Mouse (Mus musculus) intestine, embryonic 14.5 days (tissue): ENCODE measurements around the gene Ypel2. TPM values are rescaled to one million over a fixed set of nuclear protein-coding genes. Genes with fewer than 3 reads are reported as not detected.

Experiments used
- ATAC-seq: fragments of 200-750 bp; cut with Nextera tagmentation; replicated peaks from 2 replicates; pipeline ENCODE4 v1.8.0; 2017; ENCODE audit warnings: low read depth, moderate number of reproducible peaks, moderate TSS enrichment, moderate library complexity; ENCODE audit not compliant: low FRiP score, low TSS enrichment
- DNase-seq: peaks from one replicate; pipeline ENCODE4 v3.0.0-alpha.2; 2018; ENCODE audit warnings: low spot score
- H3K27ac ChIP-seq: fragments of 300-500 bp; sonication (generic); 2 replicates; pipeline ENCODE4 v1.5.1; 2014; ENCODE audit warnings: low read depth, mild to moderate bottlenecking, control low read depth
- H3K27me3 ChIP-seq: fragments of 300-500 bp; sonication (generic); replicated peaks from 2 replicates; pipeline ENCODE4 v1.6.1; 2014; ENCODE audit warnings: low read length, control low read depth; ENCODE audit not compliant: control insufficient read depth, insufficient read depth
- H3K36me3 ChIP-seq: fragments of 300-500 bp; sonication (generic); 2 replicates; pipeline ENCODE4 v1.6.1; 2014; ENCODE audit warnings: low read length, control low read depth; ENCODE audit not compliant: control insufficient read depth, insufficient read depth
- H3K4me1 ChIP-seq: fragments of 300-500 bp; sonication (generic); replicated peaks from 2 replicates; pipeline ENCODE4 v1.6.1; 2014; ENCODE audit warnings: low read length, control low read depth, mixed read lengths; ENCODE audit not compliant: control insufficient read depth, insufficient read depth
- H3K4me2 ChIP-seq: fragments of 300-500 bp; sonication (generic); 2 replicates; pipeline ENCODE4 v1.6.1; 2014; ENCODE audit warnings: low read length
- H3K4me3 ChIP-seq: fragments of 300-500 bp; sonication (generic); 2 replicates; pipeline ENCODE4 v1.5.1; 2014; ENCODE audit warnings: low read depth, low read length, control low read depth, mixed read lengths
- H3K9ac ChIP-seq: fragments of 300-500 bp; sonication (generic); 2 replicates; pipeline ENCODE4 v1.6.1; 2014; ENCODE audit warnings: mild to moderate bottlenecking, low read length
- H3K9me3 ChIP-seq: fragments of 300-500 bp; sonication (generic); 2 replicates; pipeline ENCODE4 v1.6.1; 2016; ENCODE audit warnings: low read length, control low read depth; ENCODE audit not compliant: control insufficient read depth
- WGBS: fragments of 180-500 bp; shearing (Covaris S2); extraction: QIAGEN DNeasy Blood & Tissue Kit; methylation state at CpG from one replicate; pipeline ENCODE4 v1.1.7; 2014; 5-methylcytosine and 5-hydroxymethylcytosine counted together
- polyA plus RNA-seq: library from polyadenylated mRNA; unstranded; fragments of >200 nt; fragmentation: Nextera tagmentation; extraction: Ambion mirVana; gene quantifications from 2 replicates; pipeline ENCODE4 v1.2.1, GENCODE M21; 2014

The Ypel2 gene
- polyA plus RNA-seq, 1 experiment from 2014 or later, result 5.9 TPM

GRCm38 (mm10) chr11:86971057-86971753, 22.3 kb downstream of the Ypel2 start:
- 74% methylated on average over 7 of the region's 7 CpGs for WGBS
- Histone ChIP-seq H3K9me3 (no peaks in the 10 kb centered on the region), H3K27ac (no peak overlapping the region), H3K27me3 (no peaks in the 10 kb centered on the region), H3K4me2 (no peak overlapping the region), H3K9ac (no peak overlapping the region), H3K36me3 (peaks cover 12% of the 10 kb centered on the region; the same call in 1 of the 2 replicates), H3K4me3 (no peak overlapping the region), H3K4me1 (no peaks in the 10 kb centered on the region; the same call in 1 of the 2 replicates)
- ATAC-seq (no peak), DNase-seq (no peak)

DNA sequence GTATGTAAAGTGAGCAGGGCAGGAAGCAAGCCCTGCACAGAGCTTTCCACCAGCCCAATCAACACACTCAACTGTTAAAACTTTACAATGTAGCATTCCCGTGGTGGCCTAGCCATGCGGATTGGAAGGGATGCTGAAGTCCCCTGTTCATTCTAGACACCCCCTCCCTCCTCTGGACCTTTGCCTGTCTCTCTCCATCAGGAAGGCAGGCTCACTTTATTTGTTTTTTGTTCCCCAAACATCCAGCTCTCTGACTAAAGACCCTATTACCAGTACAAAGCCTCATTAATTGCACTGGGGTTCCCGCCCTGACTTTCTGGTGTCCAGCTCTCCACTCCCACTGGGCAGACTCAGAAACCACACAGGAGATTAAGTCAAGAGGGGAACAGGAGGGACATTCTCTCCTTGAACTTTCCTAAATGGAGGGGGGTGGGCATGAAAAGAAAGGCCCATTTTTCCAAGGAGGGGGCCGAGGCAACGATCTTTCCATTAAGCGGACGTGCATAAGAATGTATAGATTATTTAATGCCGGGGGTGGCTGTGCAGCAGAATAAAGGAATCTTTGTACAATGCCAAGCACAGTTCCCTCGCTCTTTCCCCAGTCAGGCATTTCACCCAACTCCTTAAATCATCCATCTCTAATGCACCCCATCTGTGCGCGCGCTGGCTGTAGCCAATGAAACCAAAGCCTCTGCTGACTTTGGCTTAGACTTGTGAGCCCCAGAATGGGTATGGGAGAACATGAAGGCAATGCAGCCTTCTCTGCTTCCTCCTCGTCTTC, 24.3 kb downstream of the Ypel2 start:
- Histone ChIP-seq H3K36me3 (peaks cover 12% of the 10 kb centered on the region; the same call in 1 of the 2 replicates), H3K4me1 (peaks cover 7% of the 10 kb centered on the region; the same call in 1 of the 2 replicates), H3K27ac (no peak overlapping the region; the same call in 1 of the 2 replicates), H3K9ac (no peak overlapping the region), H3K4me2 (no peak overlapping the region), H3K9me3 (no peaks in the 10 kb centered on the region), H3K27me3 (no peaks in the 10 kb centered on the region), H3K4me3 (no peak overlapping the region)
- DNase-seq (no peak), ATAC-seq (0 out of 2 replicates have a peak, but pooled peaks have one; percentile 36)
- 73% methylated on average over 13 of the region's 13 CpGs for WGBS

DNA sequence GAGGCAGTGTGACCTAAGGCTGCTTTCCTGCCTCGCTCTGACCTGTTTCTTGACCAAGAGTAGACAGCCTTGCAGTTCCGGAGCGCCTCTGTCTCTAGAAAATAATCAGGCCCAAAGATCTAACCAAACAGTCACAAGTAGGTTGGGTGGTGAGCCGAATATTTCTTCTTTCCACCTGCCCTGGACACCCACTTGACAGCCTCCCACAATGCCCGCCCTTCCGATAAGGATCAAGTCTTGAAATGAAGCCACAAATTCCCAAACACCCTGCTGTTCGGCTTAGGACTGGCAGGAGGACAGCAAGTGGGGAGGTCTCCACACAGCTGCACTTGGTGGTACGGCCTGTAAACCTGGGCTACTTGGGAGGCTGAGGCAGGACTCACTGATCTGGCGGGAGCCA, 26.0 kb downstream of the Ypel2 start:
- Histone ChIP-seq H3K27ac (no peak overlapping the region), H3K4me3 (no peak overlapping the region), H3K4me1 (peaks cover 12% of the 10 kb centered on the region), H3K27me3 (no peaks in the 10 kb centered on the region), H3K9ac (no peak overlapping the region), H3K36me3 (peaks cover 7% of the 10 kb centered on the region; the same call in 1 of the 2 replicates), H3K9me3 (no peaks in the 10 kb centered on the region), H3K4me2 (no peak overlapping the region)
- ATAC-seq, result no peak
- 93% methylated on average over 9 of the region's 9 CpGs for WGBS
- DNase-seq, result no peak

DNA sequence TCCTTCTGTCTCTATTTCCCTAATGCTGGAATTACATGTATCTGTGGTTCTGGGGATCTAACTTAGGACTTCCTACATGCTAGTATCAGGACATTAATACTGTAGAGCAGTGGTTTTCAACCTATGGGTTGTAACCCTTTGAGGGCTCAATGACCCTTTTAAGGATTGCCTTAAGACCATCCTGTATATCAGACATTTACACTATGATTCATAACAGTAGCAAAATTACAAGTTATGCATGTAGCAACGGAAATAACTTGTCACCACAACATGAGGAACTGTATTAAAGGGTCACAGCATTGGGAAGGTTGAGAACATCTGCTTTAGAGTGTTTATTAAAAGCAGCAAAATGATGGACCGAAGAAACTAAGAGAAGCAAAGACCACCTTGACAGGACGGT, 26.8 kb downstream of the Ypel2 start:
- WGBS, result 78% methylated on average over 3 of the region's 3 CpGs
- peaks cover 20% of the 10 kb centered on the region for H3K4me1 ChIP-seq
- no peak overlapping the region for H3K4me3 ChIP-seq
- H3K27ac ChIP-seq, result no peak overlapping the region
- no peaks in the 10 kb centered on the region for H3K27me3 ChIP-seq
- H3K4me2 ChIP-seq, result no peak overlapping the region
- no peaks in the 10 kb centered on the region for H3K9me3 ChIP-seq
- DNase-seq (no peak), ATAC-seq (no peak)
- H3K36me3 ChIP-seq, result peaks cover 3% of the 10 kb centered on the region; the same call in 1 of the 2 replicates
- no peak overlapping the region for H3K9ac ChIP-seq

DNA sequence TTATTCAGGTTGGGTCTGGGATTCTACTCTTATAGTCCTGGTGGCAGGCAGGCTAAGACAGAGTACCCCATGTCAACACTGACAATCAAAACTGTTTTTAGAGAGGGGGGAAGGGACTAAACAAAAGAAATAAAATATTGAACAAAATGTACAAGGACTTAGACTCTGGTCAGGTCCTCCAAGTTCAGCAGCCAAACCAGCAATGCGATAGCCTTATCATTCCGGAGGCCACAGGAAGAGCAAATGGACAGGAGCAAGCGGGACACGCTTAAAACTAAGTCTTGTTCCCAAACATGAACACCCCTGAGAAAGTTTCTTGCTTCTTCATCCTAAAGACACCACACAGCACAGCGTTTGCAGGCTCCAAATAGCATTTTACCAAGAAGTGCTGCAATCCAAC, 28.4 kb downstream of the Ypel2 start:
- Histone ChIP-seq H3K4me3 (no peak overlapping the region), H3K27ac (no peak overlapping the region), H3K9ac (no peak overlapping the region), H3K36me3 (no peaks in the 10 kb centered on the region), H3K27me3 (no peaks in the 10 kb centered on the region), H3K9me3 (no peaks in the 10 kb centered on the region), H3K4me2 (no peak overlapping the region), H3K4me1 (peaks cover 35% of the 10 kb centered on the region)
- ATAC-seq (no peak), DNase-seq (no peak)
- WGBS, result 98% methylated on average over 5 of the region's 5 CpGs

- Histone ChIP-seq H3K4me2 (no peak overlapping the region), H3K9me3 (no peaks in the 10 kb centered on the region), H3K4me3 (no peak overlapping the region), H3K27me3 (no peaks in the 10 kb centered on the region), H3K27ac (no peak overlapping the region), H3K9ac (no peak overlapping the region), H3K4me1 (peaks cover 48% of the 10 kb centered on the region), H3K36me3 (no peaks in the 10 kb centered on the region)
- no peak for DNase-seq
- ATAC-seq, result no peak
- WGBS, result 84% methylated on average over 10 of the region's 10 CpGs
These were observed 29.8 kb downstream of the Ypel2 start for GRCm38 (mm10) chr11:86963698-86964097.

DNA sequence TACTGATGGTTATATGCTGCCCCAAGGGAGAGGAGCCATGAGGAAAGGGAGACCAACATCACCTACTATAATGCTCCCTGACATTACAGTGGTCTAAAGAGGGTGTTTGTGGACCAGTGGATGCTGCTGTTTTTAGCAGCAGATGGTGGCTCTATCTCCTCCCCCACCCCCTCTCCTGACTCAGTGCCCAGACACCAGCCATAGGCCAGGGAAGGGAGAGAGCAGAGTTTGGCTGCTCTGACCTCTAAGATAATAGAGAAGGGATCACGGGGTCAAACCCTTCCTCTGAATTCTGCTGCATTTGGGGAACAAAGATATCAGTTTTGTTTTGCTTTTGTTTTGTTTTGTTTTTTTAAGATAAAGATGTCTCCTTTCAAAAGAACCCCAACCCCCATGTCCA, 30.5 kb downstream of the Ypel2 start:
- Histone ChIP-seq H3K4me1 (peaks cover 55% of the 10 kb centered on the region), H3K27ac (no peak overlapping the region), H3K4me2 (no peak overlapping the region), H3K27me3 (no peaks in the 10 kb centered on the region), H3K9ac (no peak overlapping the region), H3K9me3 (no peaks in the 10 kb centered on the region), H3K36me3 (no peaks in the 10 kb centered on the region), H3K4me3 (no peak overlapping the region)
- 59% methylated on average over 1 of the region's 1 CpGs for WGBS
- ATAC-seq, result no peak
- DNase-seq, result no peak

DNA sequence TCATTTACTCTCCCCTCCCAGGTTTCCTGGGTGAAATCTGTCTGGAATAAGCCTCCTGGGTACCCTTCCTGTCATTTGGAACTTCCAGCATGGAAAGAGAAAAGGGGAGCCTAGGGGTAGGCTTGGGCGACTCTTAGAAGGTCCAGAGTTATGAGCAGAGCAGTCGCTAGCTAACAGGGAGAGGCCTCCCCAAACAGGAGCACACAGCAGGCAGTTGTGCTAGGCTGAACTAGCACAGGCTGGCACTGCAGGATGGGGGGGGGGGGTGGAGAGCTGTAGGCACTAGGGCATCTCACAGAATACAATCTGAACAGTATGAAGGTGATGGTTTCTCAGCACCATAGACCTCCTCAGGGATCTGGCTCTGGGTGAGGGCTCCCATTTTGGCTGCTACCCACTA, 31.1 kb downstream of the Ypel2 start:
- 47% methylated on average over 2 of the region's 2 CpGs for whole genome bisulfite sequencing
- 0 out of 2 replicates have a peak overlapping the region, but pooled peaks have one; percentile 9 for H3K4me2 ChIP-seq
- H3K9me3 ChIP-seq, result no peaks in the 10 kb centered on the region
- DNase-seq (no peak), ATAC-seq (no peak)
- H3K4me1 ChIP-seq, result peaks cover 61% of the 10 kb centered on the region
- H3K36me3 ChIP-seq, result no peaks in the 10 kb centered on the region
- no peaks in the 10 kb centered on the region for H3K27me3 ChIP-seq
- no peak overlapping the region for H3K9ac ChIP-seq
- H3K27ac ChIP-seq, result peak overlapping the region; percentile 69
- H3K4me3 ChIP-seq, result no peak overlapping the region
